Mouse (Mus musculus): ENCODE results near the gene Tbce.

DNA sequence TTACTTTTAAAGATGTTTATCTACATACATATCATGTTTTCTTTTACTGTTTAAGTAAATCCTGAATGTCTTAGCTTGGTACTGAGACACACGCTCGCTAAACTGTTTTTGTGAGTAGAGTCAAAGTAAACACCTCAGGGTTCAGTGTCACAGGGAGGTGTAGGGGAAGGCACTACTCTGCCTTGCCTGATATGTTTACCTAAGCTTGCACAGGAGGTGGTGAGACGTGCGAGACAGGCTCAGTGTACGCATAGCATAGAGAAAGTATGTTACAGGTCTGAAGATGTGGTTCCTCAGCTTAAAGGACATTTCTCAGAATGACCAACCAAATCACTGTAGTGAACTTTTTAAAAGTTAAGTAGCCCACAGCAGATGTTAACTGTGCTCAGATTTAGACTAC is 42.0 kb downstream of the Tbce start:
- TF ChIP-seq POLR2A (IDR thresholded peaks at IDR 0.05; ENCODE audit: low read depth, low read length) (no peak), CTCF (IDR thresholded peaks at IDR 0.05; ENCODE audit: extremely low read depth, insufficient read depth, insufficient read length, insufficient replicate concordance) (no peak)

Data from spleen, adult 2 months (tissue).